ENCODE assay signal across 9 mouse cellular contexts in the genomic region with DNA sequence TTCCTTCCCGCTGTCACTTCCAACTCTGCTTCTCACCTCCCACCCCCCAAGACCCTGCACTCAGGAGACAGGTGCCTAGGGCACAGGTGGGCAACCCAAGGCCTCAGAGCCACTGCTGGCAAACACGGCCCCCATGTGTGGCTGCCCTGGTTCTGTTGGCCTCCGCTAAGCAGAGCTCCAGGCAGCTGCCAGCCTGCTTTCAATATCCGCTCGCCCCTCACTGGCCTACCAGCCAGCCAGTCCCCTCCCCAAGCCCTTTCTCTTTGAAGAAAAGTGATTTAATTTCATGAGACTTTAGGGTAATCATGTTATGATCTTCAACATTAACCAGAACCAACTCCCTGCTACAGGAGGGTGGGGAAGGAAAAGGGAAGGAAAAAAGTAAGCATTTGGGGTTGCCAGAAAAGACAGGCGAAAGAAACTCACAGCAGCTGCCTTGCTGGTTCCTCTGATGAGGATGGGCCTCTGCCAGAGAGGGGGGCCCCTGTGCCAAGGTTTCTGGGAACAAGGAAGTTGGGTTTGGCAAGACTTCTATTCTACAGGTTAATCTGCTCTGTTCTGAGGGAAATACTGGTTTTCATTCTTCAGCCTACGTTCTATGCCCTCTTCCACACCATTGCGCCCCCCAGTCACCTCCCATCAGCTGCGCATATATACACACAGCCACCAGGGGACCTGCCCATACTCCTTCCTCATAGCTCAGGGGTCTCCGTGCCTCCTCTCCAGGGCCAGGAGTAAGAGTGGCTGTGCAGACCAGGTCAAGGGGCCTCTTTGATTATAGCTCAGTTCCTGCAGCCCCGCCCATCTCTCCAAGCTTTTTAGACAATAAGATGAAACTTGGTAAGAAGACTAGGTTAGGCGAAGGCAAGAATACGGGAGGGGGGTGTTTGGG. TPM values are rescaled to one million over a fixed set of nuclear protein-coding genes. Genes with fewer than 3 reads are reported as not detected.
DNase-seq lines count a peak whose midpoint lies in the region; ATAC-seq lines count a peak whose summit lies in the region.
"Had no signal": no experiment of that assay in that cellular context is flagged by ENCODE, and none has a peak within 500 bp of the region (broad histone marks: within the 10 kb centered on the region; RNA-seq: fewer than 3 reads in every experiment).

No protein-coding gene starts in this region.

- no peaks in the 10 kb centered on the region for H3K9me3 ChIP-seq in hindbrain, embryonic 12.5 days (replicated peaks)
- no peaks in the 10 kb centered on the region for H3K9me3 ChIP-seq in hindbrain, embryonic 13.5 days
- no peaks in the 10 kb centered on the region for H3K9me3 ChIP-seq in embryonic facial prominence, embryonic 14.5 days (ENCODE audit: control insufficient read depth, low read length)
- H3K9me3 ChIP-seq: G1E had no signal

- peaks cover 13% of the 10 kb centered on the region for H3K4me1 ChIP-seq in hindbrain, embryonic 12.5 days
- H3K4me1 ChIP-seq in hindbrain, embryonic 13.5 days (replicated peaks) = peaks cover 15% of the 10 kb centered on the region
- H3K4me1 ChIP-seq in embryonic facial prominence, embryonic 14.5 days (ENCODE audit: control insufficient read depth, insufficient read depth, low read length) = peaks cover 17% of the 10 kb centered on the region

- no peak overlapping the region for H3K9ac ChIP-seq in hindbrain, embryonic 12.5 days
- H3K9ac ChIP-seq in hindbrain, embryonic 13.5 days = no peak overlapping the region
- H3K9ac ChIP-seq in embryonic facial prominence, embryonic 14.5 days (ENCODE audit: low read depth, low read length) = no peak overlapping the region

- 79% methylated on average over 13 of the region's 13 CpGs for whole genome bisulfite sequencing in hindbrain, embryonic 12.5 days
- WGBS in hindbrain, embryonic 13.5 days = 79% methylated on average over 13 of the region's 13 CpGs
- 57% methylated on average over 13 of the region's 13 CpGs for WGBS in embryonic facial prominence, embryonic 14.5 days

- no peak overlapping the region for H3K4me2 ChIP-seq in hindbrain, embryonic 12.5 days (replicated peaks)
- no peak overlapping the region for H3K4me2 ChIP-seq in hindbrain, embryonic 13.5 days
- H3K4me2 ChIP-seq in embryonic facial prominence, embryonic 14.5 days (ENCODE audit: low read depth, low read length) = 0 out of 2 replicates have a peak overlapping the region, but pooled peaks have one; percentile 12

- H3K4me3 ChIP-seq in hindbrain, embryonic 12.5 days = no peak overlapping the region
- H3K4me3 ChIP-seq in hindbrain, embryonic 13.5 days = no peak overlapping the region
- H3K4me3 ChIP-seq in embryonic facial prominence, embryonic 14.5 days (ENCODE audit: low read depth, low read length) = no peak overlapping the region

- no peak for ATAC-seq in hindbrain, embryonic 12.5 days (ENCODE audit: low FRiP score)
- no peak for ATAC-seq in hindbrain, embryonic 13.5 days (ENCODE audit: low FRiP score)
- ATAC-seq in embryonic facial prominence, embryonic 14.5 days (ENCODE audit: low read depth) = peak; percentile 75

- DNase-seq in MN1 (ENCODE audit: low spot score) = peak; percentile 68
- DNase-seq in embryonic facial prominence, embryonic 14.5 days (ENCODE audit: low spot score) = peak; percentile 78
- peak; percentile 57 for DNase-seq in heart, postnatal 4 days
- DNase-seq in lung, postnatal 25 days (ENCODE audit: low spot score) = peak; percentile 72
- DNase-seq in liver = no peak
- DNase-seq in adrenal gland, adult 2 months = no peak

- no peaks in the 10 kb centered on the region for H3K27me3 ChIP-seq in hindbrain, embryonic 12.5 days
- H3K27me3 ChIP-seq in hindbrain, embryonic 13.5 days = no peaks in the 10 kb centered on the region
- no peaks in the 10 kb centered on the region for H3K27me3 ChIP-seq in embryonic facial prominence, embryonic 14.5 days (replicated peaks; ENCODE audit: control insufficient read depth, insufficient read depth, low read length)

- no peaks in the 10 kb centered on the region for H3K36me3 ChIP-seq in hindbrain, embryonic 12.5 days
- no peaks in the 10 kb centered on the region for H3K36me3 ChIP-seq in hindbrain, embryonic 13.5 days
- no peaks in the 10 kb centered on the region for H3K36me3 ChIP-seq in embryonic facial prominence, embryonic 14.5 days (ENCODE audit: control insufficient read depth, insufficient read depth, low read length)
- H3K36me3 ChIP-seq: G1E had no signal

- H3K27ac ChIP-seq in hindbrain, embryonic 12.5 days = 0 out of 2 replicates have a peak overlapping the region, but pooled peaks have one; percentile 30
- H3K27ac ChIP-seq in hindbrain, embryonic 13.5 days = no peak overlapping the region; the same call in 1 of the 2 replicates
- peak overlapping the region; percentile 55; the same call in 1 of the 2 replicates for H3K27ac ChIP-seq in embryonic facial prominence, embryonic 14.5 days (replicated peaks; ENCODE audit: low read depth, low read length)

RNA-seq across cellular contexts. Expression of a gene that starts 59.3 kb away (rescaled TPM):
- 50.9 and 58.7 TPM in 2 replicates for polyA plus RNA-seq in hindbrain, embryonic 12.5 days (2016; fragmentation: Nextera tagmentation; extraction: Ambion mirVana)
- 22.3 and 26.4 TPM in 2 replicates for polyA plus RNA-seq in hindbrain, embryonic 13.5 days (2015; fragmentation: Nextera tagmentation; extraction: Ambion mirVana)
- 4.6 and 6.3 TPM in 2 replicates for polyA plus RNA-seq in embryonic facial prominence, embryonic 14.5 days (2014; fragmentation: Nextera tagmentation; extraction: Ambion mirVana)
- 100 to 1,000 TPM in 1 of 2 experiments, 10 to 100 TPM in 1; 85.3 to 101 TPM for total RNA-seq in heart, postnatal 4 days (2021)
- 10 to 100 TPM in 1 of 2 experiments, 1 to 10 TPM in 1; 9.9 to 16.1 TPM for total RNA-seq in adrenal gland, adult 2 months (2021)
- 16.0 and 19.9 TPM in 2 replicates for polyA plus RNA-seq in adrenal gland, adult 2 months (2012; rRNA removed)
- polyA plus RNA-seq: G1E had no signal

Comparison
In these comparisons a context has a peak if more than half of its experiments do, and no peak if none do; other contexts are left out.
1. DNase-seq: peak in MN1 (single experiment), embryonic facial prominence, embryonic 14.5 days (single experiment), heart, postnatal 4 days (single experiment) and lung, postnatal 25 days (single experiment); none in liver (single experiment) and adrenal gland, adult 2 months (single experiment).